Mouse (Mus musculus): ENCODE measurements around the gene Slc22a20. TPM values are rescaled to one million over a fixed set of nuclear protein-coding genes. Genes with fewer than 3 reads are reported as not detected.
A peak's percentile ranks its signal among the peaks of the same experiment; 100 is the strongest.

Gene Slc22a20
- polyA plus RNA-seq, 1 experiment from 2014 or later = not detected

DNA sequence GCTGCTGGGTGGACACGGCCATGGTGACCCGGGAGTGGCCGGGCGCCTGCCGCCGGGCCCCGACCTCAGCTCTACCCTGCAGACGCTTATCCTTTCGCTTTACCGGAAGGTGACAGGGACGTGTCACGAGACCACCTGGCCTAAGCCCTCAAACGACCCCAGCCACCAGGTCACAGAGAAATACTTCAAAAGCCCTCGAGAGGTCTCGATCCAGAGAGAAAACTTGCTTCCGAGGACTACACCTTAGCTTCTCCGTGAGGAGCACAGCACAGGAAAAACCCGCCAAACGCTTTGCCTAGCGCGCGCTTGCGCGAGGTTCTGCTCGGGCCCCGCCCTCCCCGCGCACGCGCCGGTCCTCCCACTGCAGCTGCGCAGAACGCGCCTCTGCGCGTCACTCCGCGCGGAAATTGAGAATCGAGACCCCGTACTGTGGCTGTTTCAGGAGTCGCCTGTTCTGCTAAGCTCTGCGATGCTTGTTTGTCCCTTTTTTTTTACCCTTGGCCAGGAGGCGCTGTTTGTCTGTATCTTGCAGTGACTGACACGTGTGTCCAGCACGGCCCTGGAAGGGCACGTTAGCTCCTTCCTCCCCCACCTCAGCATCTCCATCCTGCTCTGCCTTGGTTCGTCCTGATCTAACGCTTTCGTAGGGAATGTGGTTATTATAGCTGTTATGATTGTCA is 21.9 kb downstream of the Slc22a20 start, which contains the start of gene Pola2:
Gene Pola2 (minus strand): TSS at position 320 of the 680 bp plus-strand sequence.
- WGBS = under 1% methylated on average over 50 of the region's 50 CpGs
- Histone ChIP-seq H3K4me2 (peak within 1 kb of the TSS; percentile 98), H3K4me3 (replicated peaks) (peak within 1 kb of the TSS; percentile 75), H3K9me3 (replicated peaks) (no peaks in the 10 kb centered on the region), H3K27ac (replicated peaks) (peak within 1 kb of the TSS; percentile 69), H3K27me3 (replicated peaks) (no peaks in the 10 kb centered on the region), H3K4me1 (peaks cover 24% of the 10 kb centered on the region), H3K36me3 (no peaks in the 10 kb centered on the region), H3K9ac (replicated peaks) (peak within 1 kb of the TSS; percentile 74)
- peak; percentile 93 for ATAC-seq (ENCODE audit: low FRiP score)

- no peaks in the 10 kb centered on the region for H3K9me3 ChIP-seq (replicated peaks)
- no peaks in the 10 kb centered on the region for H3K27me3 ChIP-seq (replicated peaks)
- peak overlapping the region; percentile 75; the same call in 1 of the 2 replicates for H3K4me3 ChIP-seq (replicated peaks)
- no peak overlapping the region for H3K27ac ChIP-seq (replicated peaks)
- H3K4me1 ChIP-seq = peaks cover 24% of the 10 kb centered on the region
- peak overlapping the region; percentile 98 for H3K4me2 ChIP-seq
- no peak for ATAC-seq (ENCODE audit: low FRiP score)
- H3K36me3 ChIP-seq = peaks cover 6% of the 10 kb centered on the region; the same call in 1 of the 2 replicates
- WGBS = 25% methylated on average over 1 of the region's 1 CpGs
- H3K9ac ChIP-seq (replicated peaks) = no peak overlapping the region
These were observed 23.3 kb downstream of the Slc22a20 start for GRCm38 (mm10) chr19:5962651-5963050.

DNA sequence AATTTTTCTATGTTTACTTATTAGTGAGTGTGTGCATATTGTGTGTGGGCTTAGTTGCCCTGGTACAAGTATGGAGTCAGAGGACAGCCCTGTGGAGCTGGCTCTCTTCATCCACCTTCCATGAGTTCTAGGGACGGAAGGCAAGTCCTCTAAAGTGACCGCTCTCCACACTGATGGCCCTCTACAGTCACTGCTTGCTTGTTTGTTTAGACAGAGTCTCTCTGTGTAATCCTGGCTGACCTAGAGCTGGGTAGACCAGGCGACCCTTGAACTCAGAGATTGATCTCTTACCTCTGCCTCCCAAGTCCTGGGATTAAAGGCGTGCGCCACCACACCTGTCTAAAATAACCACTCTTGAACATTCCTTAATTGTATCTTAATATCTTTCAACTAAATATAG is 28.6 kb downstream of the Slc22a20 start:
- Histone ChIP-seq H3K27ac (replicated peaks) (no peak overlapping the region), H3K9me3 (replicated peaks) (no peaks in the 10 kb centered on the region), H3K4me2 (no peak overlapping the region), H3K9ac (replicated peaks) (no peak overlapping the region), H3K36me3 (peaks cover 15% of the 10 kb centered on the region; the same call in 1 of the 2 replicates), H3K27me3 (replicated peaks) (no peaks in the 10 kb centered on the region), H3K4me1 (peaks cover 4% of the 10 kb centered on the region), H3K4me3 (replicated peaks) (no peak overlapping the region)
- WGBS = 94% methylated on average over 5 of the region's 5 CpGs
- no peak for ATAC-seq (ENCODE audit: low FRiP score)

- Histone ChIP-seq H3K4me1 (peaks cover 3% of the 10 kb centered on the region; the same call in 1 of the 2 replicates), H3K9ac (replicated peaks) (no peak overlapping the region), H3K27me3 (replicated peaks) (no peaks in the 10 kb centered on the region), H3K36me3 (peaks cover 17% of the 10 kb centered on the region; the same call in 1 of the 2 replicates), H3K4me2 (no peak overlapping the region), H3K4me3 (replicated peaks) (no peak overlapping the region), H3K9me3 (replicated peaks) (no peaks in the 10 kb centered on the region), H3K27ac (replicated peaks) (no peak overlapping the region)
- WGBS = 45% methylated on average over 3 of the region's 3 CpGs
- ATAC-seq (ENCODE audit: low FRiP score) = no peak
These were observed 29.3 kb downstream of the Slc22a20 start for GRCm38 (mm10) chr19:5956685-5957084.

DNA sequence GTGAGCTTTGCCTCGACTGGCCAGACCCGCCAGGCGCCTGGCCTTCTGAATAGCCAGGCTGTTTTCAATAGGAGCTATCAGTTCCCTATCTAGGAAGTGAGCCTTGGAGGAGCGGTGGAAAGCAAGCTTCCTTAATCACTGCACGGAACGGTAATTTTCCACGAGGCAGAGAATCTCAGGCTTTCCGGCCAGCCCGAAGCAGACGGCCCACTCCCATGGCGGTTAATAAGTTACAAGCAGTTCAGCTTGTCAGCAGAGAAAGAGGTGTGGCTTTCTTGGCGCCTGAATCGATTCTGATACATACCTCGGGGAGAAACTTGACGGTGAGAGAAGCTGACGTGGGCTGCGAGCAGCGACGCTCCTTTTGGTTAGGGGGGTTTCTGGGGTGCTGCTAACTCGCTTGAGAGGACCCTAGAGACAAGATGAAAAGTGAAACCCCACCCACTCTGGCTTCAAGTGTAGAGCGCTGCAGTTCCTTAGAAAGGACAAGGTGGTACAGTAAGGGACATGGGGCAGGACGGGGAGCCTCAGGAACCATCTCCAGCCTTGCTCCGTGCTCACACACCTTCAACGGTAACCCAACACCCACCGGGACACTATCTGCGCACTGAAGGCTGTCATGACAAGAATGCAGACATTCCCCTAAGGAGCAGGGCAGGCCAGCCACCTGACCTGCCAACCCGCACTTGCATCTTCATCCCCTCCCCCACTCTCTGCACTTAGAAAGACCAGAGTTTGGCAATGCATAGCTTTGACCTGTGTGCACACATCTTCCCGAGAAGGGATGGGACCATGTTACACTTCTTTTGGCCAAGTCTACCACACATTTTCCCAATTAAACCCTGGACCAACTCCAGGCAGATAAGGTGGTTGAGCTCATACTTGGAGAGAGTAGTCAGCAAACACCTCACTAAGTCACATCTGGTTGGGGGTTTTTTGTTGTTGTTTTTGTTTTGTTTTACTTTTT is 30.0 kb downstream of the Slc22a20 start:
- peaks cover 22% of the 10 kb centered on the region for H3K36me3 ChIP-seq
- H3K4me2 ChIP-seq = no peak overlapping the region
- no peaks in the 10 kb centered on the region for H3K9me3 ChIP-seq (replicated peaks)
- no peak overlapping the region for H3K27ac ChIP-seq (replicated peaks)
- WGBS = 86% methylated on average over 28 of the region's 28 CpGs
- no peak overlapping the region for H3K4me3 ChIP-seq (replicated peaks)
- H3K4me1 ChIP-seq = peaks cover 3% of the 10 kb centered on the region; the same call in 1 of the 2 replicates
- no peaks in the 10 kb centered on the region for H3K27me3 ChIP-seq (replicated peaks)
- H3K9ac ChIP-seq (replicated peaks) = no peak overlapping the region
- ATAC-seq (ENCODE audit: low FRiP score) = no peak

DNA sequence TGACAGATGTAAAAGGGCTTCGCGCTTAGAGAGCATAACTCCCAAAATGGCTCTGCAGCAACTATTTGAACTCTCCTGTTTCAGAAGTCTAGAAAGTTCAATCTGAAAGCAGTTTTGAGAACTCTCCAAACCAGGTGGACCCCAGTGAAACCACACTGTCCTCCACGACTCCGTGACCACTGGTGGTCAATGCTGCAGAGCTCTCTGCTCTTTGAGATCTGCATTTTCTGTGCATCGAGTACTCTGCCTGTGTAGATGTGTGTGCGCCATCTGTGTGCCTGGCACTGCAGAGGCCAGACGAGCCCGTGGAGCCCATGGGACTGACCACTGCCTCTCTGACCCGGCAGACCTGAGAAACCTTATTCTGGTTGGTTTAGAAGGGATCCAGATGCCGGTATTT is 31.0 kb downstream of the Slc22a20 start:
- peaks cover 3% of the 10 kb centered on the region; the same call in 1 of the 2 replicates for H3K4me1 ChIP-seq
- no peak overlapping the region for H3K9ac ChIP-seq (replicated peaks)
- no peak overlapping the region for H3K4me2 ChIP-seq
- WGBS = 92% methylated on average over 10 of the region's 10 CpGs
- H3K9me3 ChIP-seq (replicated peaks) = no peaks in the 10 kb centered on the region
- no peak for ATAC-seq (ENCODE audit: low FRiP score)
- H3K27me3 ChIP-seq (replicated peaks) = no peaks in the 10 kb centered on the region
- H3K36me3 ChIP-seq = peaks cover 30% of the 10 kb centered on the region
- H3K27ac ChIP-seq (replicated peaks) = no peak overlapping the region
- H3K4me3 ChIP-seq (replicated peaks) = no peak overlapping the region

- peaks cover 3% of the 10 kb centered on the region; the same call in 1 of the 2 replicates for H3K4me1 ChIP-seq
- H3K27ac ChIP-seq (replicated peaks) = no peak overlapping the region
- ATAC-seq (ENCODE audit: low FRiP score) = no peak
- H3K4me3 ChIP-seq (replicated peaks) = no peak overlapping the region
- H3K27me3 ChIP-seq (replicated peaks) = no peaks in the 10 kb centered on the region
- no peak overlapping the region for H3K4me2 ChIP-seq
- WGBS = 67% methylated on average over 22 of the region's 22 CpGs
- H3K36me3 ChIP-seq = peaks cover 32% of the 10 kb centered on the region
- H3K9me3 ChIP-seq (replicated peaks) = no peaks in the 10 kb centered on the region
- H3K9ac ChIP-seq (replicated peaks) = no peak overlapping the region
These were observed 31.8 kb downstream of the Slc22a20 start for GRCm38 (mm10) chr19:5954031-5954710.

- WGBS = 93% methylated on average over 19 of the region's 19 CpGs
- H3K36me3 ChIP-seq = peaks cover 28% of the 10 kb centered on the region
- no peak overlapping the region for H3K9ac ChIP-seq (replicated peaks)
- H3K9me3 ChIP-seq (replicated peaks) = no peaks in the 10 kb centered on the region
- no peak overlapping the region for H3K4me2 ChIP-seq
- no peak overlapping the region for H3K4me3 ChIP-seq (replicated peaks)
- H3K27me3 ChIP-seq (replicated peaks) = no peaks in the 10 kb centered on the region
- H3K27ac ChIP-seq (replicated peaks) = no peak overlapping the region
- no peak for ATAC-seq (ENCODE audit: low FRiP score)
- H3K4me1 ChIP-seq = peaks cover 3% of the 10 kb centered on the region; the same call in 1 of the 2 replicates
These were observed 32.7 kb downstream of the Slc22a20 start for GRCm38 (mm10) chr19:5953201-5953770.

GRCm38 (mm10) chr19:5952071-5952691 is 33.8 kb downstream of the Slc22a20 start:
- no peak for ATAC-seq (ENCODE audit: low FRiP score)
- no peak overlapping the region for H3K4me3 ChIP-seq (replicated peaks)
- H3K4me2 ChIP-seq = no peak overlapping the region
- peaks cover 3% of the 10 kb centered on the region; the same call in 1 of the 2 replicates for H3K4me1 ChIP-seq
- peaks cover 27% of the 10 kb centered on the region for H3K36me3 ChIP-seq
- H3K9me3 ChIP-seq (replicated peaks) = no peaks in the 10 kb centered on the region
- no peak overlapping the region; the same call in 1 of the 2 replicates for H3K9ac ChIP-seq (replicated peaks)
- WGBS = 87% methylated on average over 13 of the region's 13 CpGs
- no peak overlapping the region for H3K27ac ChIP-seq (replicated peaks)
- no peaks in the 10 kb centered on the region for H3K27me3 ChIP-seq (replicated peaks)

DNA sequence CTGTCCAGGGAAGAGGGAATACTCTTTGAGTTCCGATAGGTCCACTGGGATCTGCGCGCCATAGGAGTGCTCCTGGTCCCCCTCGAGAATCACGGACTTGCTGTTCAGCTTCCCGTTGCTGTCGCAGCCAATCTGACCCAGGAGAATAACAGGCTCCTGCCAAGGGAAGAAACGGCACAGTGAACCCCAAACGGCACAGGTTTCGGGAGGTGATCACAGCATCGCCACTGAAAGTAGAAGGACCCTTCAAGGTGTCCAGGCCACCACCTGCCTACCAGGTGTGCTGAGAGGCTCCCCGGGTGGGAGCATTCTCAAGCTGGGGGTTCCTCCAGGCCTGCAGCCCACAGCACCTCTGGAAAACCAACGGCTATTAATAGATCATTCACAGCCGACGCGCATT is 34.3 kb downstream of the Slc22a20 start:
- H3K27ac ChIP-seq (replicated peaks) = no peak overlapping the region
- H3K36me3 ChIP-seq = peaks cover 27% of the 10 kb centered on the region
- H3K4me2 ChIP-seq = no peak overlapping the region
- no peaks in the 10 kb centered on the region for H3K27me3 ChIP-seq (replicated peaks)
- WGBS = 95% methylated on average over 16 of the region's 16 CpGs
- peaks cover 3% of the 10 kb centered on the region; the same call in 1 of the 2 replicates for H3K4me1 ChIP-seq
- no peak overlapping the region for H3K9ac ChIP-seq (replicated peaks)
- ATAC-seq (ENCODE audit: low FRiP score) = no peak
- H3K9me3 ChIP-seq (replicated peaks) = no peaks in the 10 kb centered on the region
- H3K4me3 ChIP-seq (replicated peaks) = no peak overlapping the region
